Mouse (Mus musculus): ENCODE data around the gene 9530068E07Rik. TPM values are rescaled to one million over a fixed set of nuclear protein-coding genes. Genes with fewer than 3 reads are reported as not detected.
"Not testable (repeated sequence)": the region's sequence is repeated elsewhere in the genome, so short reads cannot be mapped to it uniquely, and the experiment has no call there.

The 9530068E07Rik gene
- polyA plus RNA-seq, 2 experiments from 2014 or later = 43.7 to 50.8 TPM

DNA sequence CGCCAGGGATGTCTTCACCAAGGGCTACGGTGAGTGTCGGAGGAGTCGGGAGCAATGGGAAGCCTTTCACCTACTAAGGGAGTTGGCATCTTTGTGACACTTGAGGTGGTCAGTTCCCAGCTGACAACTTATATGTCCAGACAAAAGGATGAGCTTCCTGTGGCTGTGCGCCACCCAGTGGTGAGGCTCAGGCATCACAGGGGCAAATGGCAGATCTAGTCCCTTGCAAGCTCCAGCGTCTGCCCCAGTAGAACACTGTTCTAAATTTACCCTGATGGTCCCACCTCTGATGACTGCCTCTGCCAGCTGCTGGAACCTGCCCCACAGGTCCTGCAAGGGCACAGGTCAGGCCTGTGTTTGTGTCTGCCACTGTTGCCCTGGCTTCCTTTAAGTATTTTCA, 21.9 kb upstream of the 9530068E07Rik start:
- peak; percentile 49 for ATAC-seq

DNA sequence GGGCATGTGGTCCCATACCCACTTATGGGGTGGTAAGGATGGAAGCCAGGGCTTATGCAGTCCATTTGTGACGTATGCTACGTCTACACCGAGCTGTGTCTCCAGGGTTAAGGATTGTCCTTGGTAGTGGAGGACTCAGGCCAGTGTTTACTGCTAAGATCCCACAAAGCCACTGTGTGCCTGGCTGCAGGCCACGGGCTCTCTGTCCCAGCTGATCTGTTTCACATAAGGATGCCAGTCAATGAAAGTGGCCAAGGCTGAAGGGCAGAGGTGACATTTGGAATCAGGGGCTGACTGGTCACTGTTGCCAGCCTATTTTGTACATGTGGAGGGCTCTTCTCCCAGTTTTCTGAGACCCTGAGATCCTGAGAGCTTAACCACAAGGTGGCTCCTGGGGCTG, 18.6 kb upstream of the 9530068E07Rik start:
- ATAC-seq = no peak

DNA sequence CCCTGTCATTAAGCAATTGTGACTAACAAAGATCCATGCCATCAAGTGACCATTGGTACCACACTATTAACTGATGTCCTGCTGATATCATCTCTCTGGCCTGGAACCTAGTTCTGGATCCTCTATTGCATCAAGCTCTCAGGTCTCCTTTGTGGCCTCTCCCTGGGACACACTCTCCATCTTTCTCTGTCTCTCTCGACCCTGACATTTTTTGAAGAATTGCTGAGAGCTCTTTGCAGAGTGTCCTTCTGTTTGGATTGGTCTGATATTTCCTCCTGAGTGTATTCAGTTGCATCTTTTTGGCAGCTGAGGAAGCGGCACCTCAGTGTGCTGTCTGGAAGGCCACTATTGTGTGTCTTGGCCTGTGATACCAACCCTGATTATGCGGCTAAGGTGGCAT, 17.0 kb upstream of the 9530068E07Rik start:
- ATAC-seq = no peak

DNA sequence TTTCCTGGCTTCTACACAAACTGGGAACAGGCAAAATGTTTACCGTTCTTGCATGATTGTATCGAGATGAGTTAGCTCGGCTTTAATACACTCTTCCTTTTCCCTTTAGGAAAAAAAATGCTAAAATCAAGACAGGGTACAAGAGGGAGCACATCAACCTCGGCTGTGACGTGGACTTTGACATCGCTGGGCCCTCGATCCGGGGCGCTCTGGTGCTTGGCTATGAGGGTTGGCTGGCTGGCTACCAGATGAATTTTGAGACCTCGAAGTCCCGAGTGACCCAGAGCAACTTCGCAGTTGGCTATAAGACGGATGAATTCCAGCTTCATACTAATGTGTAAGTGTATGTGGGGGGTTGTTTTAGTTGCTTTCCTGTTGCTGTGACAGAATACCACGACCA, 12.5 kb upstream of the 9530068E07Rik start:
- ATAC-seq = no peak

DNA sequence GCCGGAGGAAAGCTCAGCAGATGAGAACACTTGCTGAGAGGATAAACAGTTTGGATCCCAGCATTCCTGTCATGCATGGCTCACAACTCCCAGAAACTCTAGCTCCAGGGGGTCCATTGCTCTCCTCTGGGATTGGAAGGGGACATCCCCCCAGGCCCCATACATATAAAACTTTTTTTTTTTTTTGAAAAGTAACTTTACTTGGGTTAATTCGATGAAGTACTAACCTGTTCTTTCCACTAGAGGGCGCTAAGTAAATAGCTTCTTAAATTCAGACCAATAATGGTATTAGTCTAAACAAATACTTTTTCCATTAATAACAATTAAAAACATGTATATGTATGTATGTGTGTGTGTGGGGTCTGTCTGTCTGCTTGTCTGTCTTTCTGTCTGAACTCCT, 11.6 kb upstream of the 9530068E07Rik start:
- ATAC-seq = no peak

DNA sequence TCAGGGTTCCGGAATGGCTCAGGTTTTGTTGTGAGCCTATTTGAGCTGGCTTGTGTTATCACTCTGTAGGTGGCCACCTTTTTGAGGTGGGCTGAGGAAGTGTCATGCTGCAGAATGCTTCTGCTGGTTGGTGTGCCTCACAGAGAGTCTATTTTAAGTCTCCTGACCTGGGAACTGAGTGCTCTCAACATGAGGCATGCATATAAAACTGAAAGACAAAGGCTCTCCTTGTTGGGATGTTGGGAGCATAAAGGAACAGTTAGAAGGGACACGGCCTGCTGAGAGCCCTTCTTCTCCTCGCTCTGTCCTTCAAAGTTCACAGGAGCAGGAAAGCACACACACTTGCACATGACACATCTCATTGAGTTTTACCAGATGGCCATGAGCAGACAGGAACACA, 9.3 kb upstream of the 9530068E07Rik start:
- ATAC-seq = no peak

DNA sequence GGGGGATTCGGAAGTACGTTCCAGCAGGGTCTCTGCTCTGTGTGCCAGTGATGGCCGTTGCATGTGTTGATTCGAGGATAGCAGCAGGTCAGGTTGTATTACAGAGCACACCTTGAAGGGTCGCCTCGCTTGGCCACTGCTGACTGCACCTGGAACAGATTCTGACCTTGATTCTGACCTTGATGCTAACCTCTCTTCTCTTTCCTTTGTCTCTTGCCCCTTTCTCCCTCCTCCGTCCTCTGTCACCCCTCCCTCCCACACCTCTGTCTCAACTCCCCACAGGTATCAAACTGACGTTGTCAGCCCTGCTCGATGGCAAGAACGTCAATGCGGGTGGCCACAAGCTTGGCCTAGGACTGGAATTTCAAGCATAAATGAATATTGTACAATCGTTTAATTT, 8.1 kb upstream of the 9530068E07Rik start:
- ATAC-seq = no peak

DNA sequence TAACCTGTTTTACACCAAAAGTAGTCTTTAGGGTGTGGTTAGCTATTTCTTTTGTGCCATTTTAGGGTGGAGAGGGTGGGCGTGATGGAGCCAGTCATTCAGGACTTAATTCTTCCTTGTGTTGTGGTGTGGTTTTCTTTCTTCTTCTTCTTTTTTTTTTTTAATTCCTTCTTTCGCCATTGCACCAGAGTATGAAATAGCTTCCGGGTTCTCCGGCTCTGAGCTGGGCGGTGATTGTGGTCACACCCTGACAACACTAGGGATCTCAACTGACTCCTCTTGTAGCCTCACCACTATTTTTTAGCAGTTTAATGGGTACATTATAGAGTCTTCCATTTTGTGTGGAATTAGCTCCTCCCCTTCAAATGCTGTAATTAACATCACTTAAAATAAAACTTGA, 7.2 kb upstream of the 9530068E07Rik start:
- ATAC-seq = not testable (repeated sequence)

DNA sequence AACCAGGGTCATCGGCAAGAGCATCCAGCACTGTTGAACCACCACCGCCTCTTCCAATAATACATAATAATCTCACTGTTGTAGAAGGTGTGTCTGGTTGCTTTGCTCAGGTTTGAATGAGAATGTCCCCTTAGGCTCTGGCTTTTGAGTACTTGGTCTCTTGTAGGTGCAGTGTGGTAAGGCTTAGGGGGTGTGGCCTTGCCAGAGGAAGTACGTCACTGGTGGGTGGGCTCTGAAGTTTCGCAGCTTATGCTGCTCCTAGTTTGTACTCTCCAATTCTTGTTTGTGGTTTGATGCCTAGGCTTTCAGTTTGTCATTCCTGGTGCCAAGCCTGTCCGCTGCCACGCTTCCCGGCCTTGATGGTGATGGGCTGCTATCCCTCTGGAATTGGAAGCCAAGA, 6.3 kb upstream of the 9530068E07Rik start:
- ATAC-seq = no peak

DNA sequence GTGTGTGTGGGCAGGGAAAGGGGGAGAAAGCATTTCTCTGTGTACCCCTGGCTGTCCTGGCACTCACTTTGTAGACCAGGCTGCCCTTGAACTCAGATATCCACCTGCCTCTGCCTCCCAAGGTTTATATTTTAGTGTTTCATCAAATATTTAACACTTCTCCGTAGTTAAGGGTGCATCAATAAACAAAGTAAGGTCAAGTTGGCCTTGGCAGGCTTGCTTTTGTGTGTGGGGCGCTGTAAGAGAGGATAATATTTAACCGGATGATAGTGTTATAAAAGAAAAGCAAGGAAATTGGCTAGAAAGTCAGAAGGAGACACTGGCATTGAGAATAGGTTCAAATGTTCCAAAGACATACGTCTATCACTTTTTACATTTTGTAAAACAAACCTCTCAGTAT, 1.7 kb upstream of the 9530068E07Rik start:
- no peak for ATAC-seq

DNA sequence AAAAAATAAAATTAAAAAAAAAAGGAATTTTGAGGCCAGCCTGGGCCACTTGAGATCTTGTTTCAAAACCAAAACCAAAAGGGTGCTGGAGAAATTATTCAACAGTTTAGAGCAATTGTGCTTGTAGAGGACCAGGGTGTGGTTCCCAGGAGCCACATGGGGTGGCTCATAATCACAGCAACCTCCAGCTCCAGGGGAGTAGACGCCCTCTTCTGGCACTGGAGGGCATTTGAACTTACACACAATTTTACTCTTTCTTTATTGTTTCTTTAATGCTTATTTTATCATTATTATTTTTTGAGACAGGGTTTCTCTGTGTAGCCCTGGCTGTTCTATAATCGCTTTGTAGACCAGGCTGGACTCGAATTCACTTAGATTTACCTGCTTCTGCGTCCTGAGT, 885 bp upstream of the 9530068E07Rik start:
- ATAC-seq = no peak

DNA sequence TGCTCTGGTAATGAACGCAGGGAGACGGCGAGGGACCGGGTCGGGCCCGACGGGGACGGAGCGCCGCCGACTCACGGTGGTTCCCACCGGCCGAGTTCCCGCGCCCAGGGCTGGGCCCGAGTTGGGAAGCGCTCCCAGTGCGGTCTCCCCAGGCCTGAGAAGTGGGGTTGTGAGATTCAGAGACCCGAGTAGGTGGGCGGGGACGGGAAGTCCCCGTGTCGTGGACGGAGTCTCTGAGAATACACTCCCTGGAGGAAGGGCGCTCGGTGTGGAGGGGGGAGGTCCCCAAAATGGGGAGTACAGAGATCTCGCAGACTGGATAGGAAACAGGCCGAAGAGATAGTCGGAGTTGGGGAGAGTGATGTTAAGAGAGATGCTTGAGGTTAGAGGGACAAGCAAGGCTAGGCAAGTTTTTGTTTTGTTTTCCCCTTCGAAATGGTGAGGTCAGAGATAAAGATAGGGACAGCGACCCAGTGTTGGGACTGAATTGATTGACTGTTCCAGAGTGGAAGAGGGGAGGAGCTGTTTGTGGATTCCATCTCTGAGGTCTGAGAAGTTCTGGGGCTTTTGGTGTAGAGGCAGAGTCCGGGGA, 465 bp downstream of the 9530068E07Rik start:
- peak; percentile 74 for ATAC-seq

DNA sequence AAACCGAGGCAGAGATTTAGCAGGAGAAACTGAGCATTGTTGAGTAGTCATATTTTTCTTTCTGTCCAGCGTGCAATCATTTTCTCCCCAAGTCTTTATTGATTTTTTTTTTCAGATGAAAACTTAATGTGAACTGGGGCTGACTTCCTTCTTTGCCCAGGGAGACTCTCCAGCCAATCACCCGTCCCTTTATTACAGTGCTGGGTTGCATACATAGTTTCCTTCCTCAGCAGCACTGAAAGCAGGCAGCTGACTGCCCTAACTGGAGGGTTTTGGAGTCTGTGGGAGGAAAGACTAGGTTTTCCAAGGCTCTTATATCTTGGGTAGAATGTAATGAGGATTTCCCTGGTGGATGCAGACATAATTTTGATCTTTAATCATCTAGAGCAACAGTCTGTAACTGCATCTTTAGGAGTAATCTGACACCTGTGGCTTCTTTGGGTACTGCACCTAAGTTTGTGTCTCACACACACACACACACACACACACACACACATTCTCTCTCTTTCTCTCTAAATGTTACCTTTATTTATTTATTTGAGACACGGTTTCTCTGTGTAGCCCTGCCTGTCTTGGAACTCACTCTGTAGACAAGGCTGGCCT, 1.3 kb downstream of the 9530068E07Rik start:
- no peak for ATAC-seq

DNA sequence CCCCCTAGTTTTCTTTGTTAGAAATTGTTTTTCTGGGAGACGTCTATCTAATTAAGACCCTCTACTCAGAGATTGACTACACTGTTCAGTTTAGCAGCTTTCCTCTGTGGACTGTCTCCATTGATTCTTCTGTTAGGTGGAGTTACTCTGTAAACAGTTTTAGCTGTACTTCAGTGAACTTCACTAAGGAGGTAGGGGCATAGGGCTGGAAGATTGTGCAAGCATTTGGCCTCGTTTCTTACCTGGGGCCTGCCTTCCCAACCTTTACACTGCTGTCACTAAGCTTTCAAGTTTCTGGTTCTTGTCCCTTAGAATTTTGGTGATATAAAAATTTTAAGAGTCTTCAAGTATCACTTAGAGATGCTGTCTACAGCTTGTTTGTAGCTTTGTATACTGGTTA, 5.2 kb downstream of the 9530068E07Rik start:
- ATAC-seq = no peak

DNA sequence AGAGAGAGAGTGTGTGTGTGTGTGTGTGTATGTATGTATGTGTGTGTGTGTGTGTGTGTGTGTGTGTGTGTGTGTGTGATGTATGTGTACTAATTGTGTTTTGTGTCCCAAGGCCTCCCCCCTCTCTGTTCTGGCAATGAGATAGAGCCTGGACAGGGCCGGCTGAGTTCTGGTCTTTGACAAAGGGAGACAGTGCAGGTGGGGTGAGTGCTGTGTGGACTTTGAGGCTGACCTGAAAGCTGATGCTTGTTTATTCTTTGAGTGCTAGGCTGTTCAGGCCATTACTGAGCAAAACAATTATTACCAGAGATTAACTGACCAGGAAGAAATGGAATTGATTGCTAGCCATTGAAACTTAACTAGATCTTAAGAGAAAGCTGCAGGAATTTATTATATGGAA, 6.3 kb downstream of the 9530068E07Rik start:
- ATAC-seq = no peak

DNA sequence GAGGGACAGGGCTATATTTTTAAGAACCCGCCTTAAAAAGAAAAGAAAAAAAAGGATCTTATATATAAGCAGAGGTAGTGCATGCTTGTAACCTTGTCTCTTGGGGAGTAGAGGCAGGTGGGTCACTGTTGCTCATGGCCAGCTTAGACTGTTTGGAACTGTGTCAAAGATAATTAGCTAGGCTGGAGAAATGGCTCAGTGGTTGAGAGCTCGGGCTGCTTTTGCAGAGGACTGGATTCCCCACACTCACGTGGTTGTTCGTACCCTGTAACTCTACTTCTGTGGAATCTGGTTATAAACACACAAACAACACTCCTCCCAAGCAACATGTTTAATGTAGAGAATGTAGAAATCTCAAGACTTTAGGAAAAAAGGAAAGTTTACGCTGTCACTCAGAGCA, 8.0 kb downstream of the 9530068E07Rik start:
- ATAC-seq = no peak

DNA sequence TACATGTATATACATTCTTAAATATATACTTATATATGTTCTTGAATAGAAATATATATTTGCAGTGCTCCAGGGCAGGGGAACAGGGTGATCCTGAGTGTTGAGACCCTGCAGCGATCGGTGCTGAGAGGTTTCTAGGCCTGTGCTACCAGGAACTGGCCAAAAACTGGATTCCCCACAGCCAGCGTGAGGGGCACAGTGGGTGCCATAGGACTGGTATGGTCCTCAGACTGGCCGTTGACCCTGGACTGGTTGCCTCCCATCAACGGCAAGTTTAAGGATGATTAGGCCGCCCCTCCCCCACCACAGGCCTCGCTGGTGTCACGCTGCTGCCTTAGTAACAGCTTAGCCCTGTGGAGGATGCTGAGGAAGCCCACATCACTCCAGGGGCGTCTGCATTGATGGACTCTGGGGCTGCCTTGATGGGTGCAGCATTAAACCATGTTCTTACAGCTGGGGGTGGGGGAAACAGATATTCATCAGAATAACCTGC, 9.0 kb downstream of the 9530068E07Rik start:
- no peak for ATAC-seq

DNA sequence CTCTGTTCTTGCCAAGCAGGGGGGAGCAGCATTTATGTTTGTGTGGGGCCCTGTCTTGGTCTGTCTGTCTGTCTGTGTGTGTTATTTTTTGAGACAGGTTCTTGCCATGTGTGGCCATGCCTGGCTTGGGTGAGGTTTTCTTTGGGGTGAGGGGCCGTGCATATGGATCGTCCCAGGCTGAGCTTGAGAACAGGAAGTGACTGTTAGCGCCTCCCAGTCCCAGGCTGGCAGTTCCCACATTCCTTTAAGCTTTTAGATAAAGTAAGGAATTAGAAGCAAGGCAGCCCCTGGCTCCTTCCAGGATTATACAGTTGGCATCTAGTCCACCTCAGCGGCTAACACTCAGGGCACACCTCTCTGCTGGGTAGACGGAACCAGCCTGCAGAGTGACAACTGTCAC, 13.1 kb downstream of the 9530068E07Rik start:
- ATAC-seq = no peak

DNA sequence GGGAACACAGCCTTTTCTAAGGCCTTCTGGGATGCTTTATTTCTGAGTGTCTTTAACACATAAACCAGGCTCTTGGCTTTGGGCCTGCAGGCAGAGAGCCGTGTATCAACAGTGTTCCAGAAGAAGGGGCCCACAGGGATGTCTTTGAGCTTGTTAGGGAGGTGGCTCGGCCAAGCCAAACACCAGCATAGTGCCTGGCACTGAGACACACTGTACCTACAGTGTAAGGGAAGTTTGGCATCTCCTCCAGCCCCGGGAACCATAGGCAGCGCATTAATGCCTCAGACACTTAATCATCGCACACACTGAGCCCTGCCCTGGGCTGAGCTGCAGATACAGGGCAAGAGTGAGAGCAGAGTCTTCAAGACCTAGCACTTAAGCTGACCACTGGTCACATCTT, 22.1 kb downstream of the 9530068E07Rik start:
- ATAC-seq = no peak

DNA sequence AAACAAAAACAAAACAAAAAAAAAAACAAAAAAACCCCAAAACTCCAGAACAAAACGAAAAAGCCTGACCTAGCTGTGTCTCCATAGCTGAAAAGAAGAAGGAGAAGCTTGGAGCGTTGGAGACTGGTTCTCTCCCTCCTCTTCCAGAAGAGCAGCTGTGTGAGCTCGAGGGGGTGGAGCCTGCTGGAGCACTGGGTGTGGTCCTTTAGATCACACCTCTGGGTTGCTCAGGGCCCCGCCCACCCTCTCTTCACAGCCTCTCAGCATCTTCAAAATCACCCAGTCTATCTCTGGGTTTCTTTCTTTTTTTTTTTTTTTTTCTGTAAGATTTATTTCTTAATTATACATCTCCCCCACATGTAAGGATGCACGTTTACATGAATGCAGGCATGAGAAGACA, 23.0 kb downstream of the 9530068E07Rik start:
- ATAC-seq = no peak

DNA sequence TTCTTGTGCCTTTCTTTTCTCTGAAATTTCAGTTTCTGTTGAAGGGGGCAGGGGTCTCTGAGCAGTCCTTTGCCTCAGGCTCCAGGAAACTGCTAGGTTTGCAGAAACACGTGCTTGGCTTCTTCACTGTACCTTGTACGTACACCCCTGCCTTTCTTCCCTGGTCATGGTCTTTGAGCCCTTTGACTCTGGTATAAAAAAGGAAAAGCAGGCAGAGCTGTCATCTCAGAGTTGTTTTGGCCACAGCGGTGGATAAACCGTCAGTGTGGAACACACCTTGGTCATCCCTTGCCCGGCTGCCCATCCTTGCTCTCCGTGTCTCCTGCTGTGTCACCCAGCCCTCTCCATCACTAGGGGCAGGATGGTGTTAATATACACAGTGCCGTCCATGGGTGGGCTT, 23.6 kb downstream of the 9530068E07Rik start:
- no peak for ATAC-seq

DNA sequence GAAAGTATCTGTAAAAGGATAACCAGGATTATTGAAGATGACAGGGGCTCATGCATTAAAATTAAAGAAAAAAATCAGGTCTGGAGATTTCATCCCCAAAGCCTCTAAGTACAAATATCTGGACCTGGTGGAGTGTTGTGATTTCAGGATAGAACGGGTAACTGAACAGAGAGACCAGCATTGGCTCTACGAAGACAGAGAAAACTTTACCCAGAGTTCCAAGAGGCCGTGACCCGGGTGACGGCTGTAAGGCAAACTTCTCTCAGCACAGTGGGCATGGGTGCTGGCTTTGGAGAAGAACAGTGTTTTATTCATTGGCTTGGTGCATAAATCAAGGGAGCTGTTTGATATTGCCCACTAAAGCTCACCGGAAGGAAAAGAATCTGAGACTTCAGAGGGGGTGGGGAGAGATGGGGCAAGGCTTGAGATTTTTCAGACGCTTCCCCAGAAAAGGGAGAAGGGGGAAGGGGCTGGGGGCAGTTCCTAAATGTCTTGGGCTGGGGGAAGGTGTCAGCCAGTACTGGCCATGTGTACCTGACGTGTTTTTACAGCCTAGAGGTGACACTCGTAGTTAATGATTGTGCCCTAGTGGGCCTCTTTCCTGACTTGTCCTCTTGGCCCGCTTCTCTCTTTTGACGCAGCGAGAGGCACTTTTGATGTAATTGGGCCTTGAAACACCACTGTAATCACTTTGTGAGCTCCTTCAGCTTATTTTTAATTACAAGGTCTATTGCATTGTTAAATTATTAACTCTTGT, 24.2 kb downstream of the 9530068E07Rik start:
- no peak for ATAC-seq

DNA sequence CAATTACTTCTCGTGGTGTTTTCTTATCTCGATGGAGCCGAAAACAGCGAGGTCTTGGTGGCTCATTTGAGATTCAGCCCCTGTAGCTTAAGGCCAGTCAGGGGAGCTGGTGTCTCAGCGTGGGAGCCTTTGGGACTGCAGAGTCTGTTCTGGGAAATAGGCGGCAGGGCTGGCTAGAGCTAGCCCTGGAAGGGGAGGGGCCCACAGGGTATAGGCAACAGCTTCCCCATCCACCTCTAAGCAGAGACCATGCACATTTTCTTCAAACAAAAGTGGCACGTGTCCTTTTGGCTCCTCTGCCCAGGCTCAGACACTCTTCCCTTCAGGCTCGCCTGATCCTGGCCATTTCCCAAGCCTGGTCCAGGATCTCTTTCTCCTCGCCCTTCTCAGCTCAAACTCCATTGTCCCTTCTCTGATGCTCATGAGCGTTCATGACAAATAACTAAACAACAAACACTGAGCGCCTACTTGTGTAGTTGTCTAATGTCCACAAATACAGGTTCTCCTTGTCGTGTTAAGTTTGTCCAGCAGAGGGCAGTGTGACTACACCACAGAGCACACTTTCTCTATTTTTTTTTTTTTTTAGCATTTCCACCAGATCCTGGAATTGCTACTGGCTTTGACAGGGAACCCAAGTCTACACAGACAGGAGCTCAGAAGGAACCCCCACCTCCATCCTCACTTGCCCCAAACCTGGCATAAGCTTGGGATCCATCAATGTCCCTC, 25.0 kb downstream of the 9530068E07Rik start:
- no peak for ATAC-seq

Data from CD4-positive, CD25-positive, alpha-beta regulatory T cell, adult 4 months (primary cell).